Mouse (Mus musculus): Measurements from ENCODE around the gene Fam198b. TPM values are rescaled to one million over a fixed set of nuclear protein-coding genes. Genes with fewer than 3 reads are reported as not detected.

The Fam198b gene
- 15.4 TPM for polyA plus RNA-seq (2014; fragmentation: Illumina TruSeq; extraction: RNeasy Lipid Tissue Mini Kit (QIAGEN cat#74804); ENCODE audit: low read depth, low replicate concordance)

GRCm38 (mm10) chr3:79884305-79884704 is at the start of gene Fam198b:
Gene Fam198b, plus strand, starts transcription at chr3:79884533.

GRCm38 (mm10) chr3:79852654-79853166 is 31.6 kb upstream of the Fam198b start, which contains the start of gene Tmem144:
Gene Tmem144, minus strand, starts transcription at chr3:79852773.

Other genes with a start within 250 kb of the Fam198b start
- gene Rxfp1, start 146.7 kb upstream of the Fam198b start, polyA plus RNA-seq (2014; fragmentation: Illumina TruSeq; extraction: RNeasy Lipid Tissue Mini Kit (QIAGEN cat#74804); ENCODE audit: low read depth, low replicate concordance): 3.6 TPM
- 25.7 TPM for gene Tmem144, start 31.8 kb upstream of the Fam198b start, polyA plus RNA-seq (2014; fragmentation: Illumina TruSeq; extraction: RNeasy Lipid Tissue Mini Kit (QIAGEN cat#74804); ENCODE audit: low read depth, low replicate concordance)

Data from heart, adult 10 weeks (tissue).